Mouse (Mus musculus) mesoderm, embryonic 11.5 days (tissue): ENCODE measurements around the gene Brpf1.
"Not testable (repeated sequence)": the region's sequence is repeated elsewhere in the genome, so short reads cannot be mapped to it uniquely, and the experiment has no call there.

Experiments used
- DNase-seq: peaks from one replicate; pipeline ENCODE4 v3.0.0-alpha.2; 2012; ENCODE audit warnings: low read depth, low spot score

Brpf1 gene

GRCm38 (mm10) chr6:113306322-113306985 lies 483 bp upstream of the Brpf1 start:
- DNase-seq: peak; percentile 99

GRCm38 (mm10) chr6:113307481-113308121 lies 664 bp downstream of the Brpf1 start:
- DNase-seq: peak; percentile 25

GRCm38 (mm10) chr6:113308141-113308540 lies 1.2 kb downstream of the Brpf1 start:
- DNase-seq: peak; percentile 13

GRCm38 (mm10) chr6:113315972-113316371 lies 9.0 kb downstream of the Brpf1 start:
- DNase-seq: no peak

- DNase-seq: peak; percentile 98
Measured at GRCm38 (mm10) chr6:113326533-113327315, 19.8 kb downstream of the Brpf1 start, which contains the start of gene Ogg1. TSS of gene Ogg1 (plus strand) at chr6:113326972.

- no peak for DNase-seq
Measured at GRCm38 (mm10) chr6:113329396-113329795, 22.5 kb downstream of the Brpf1 start.

GRCm38 (mm10) chr6:113330547-113330946 lies 23.6 kb downstream of the Brpf1 start:
- no peak for DNase-seq

GRCm38 (mm10) chr6:113331721-113332120 lies 24.8 kb downstream of the Brpf1 start:
- DNase-seq: no peak

- DNase-seq: not testable (repeated sequence)
Measured at GRCm38 (mm10) chr6:113332734-113333133, 25.8 kb downstream of the Brpf1 start.

GRCm38 (mm10) chr6:113333137-113333950 lies 26.4 kb downstream of the Brpf1 start:
- DNase-seq: peak; percentile 12

GRCm38 (mm10) chr6:113334216-113334615 lies 27.3 kb downstream of the Brpf1 start:
- DNase-seq: no peak

GRCm38 (mm10) chr6:113336852-113337620 lies 30.1 kb downstream of the Brpf1 start:
- no peak for DNase-seq

- no peak for DNase-seq
Measured at GRCm38 (mm10) chr6:113341574-113341973, 34.6 kb downstream of the Brpf1 start.

- no peak for DNase-seq
Measured at GRCm38 (mm10) chr6:113342297-113342696, 35.4 kb downstream of the Brpf1 start.

- peak; percentile 58 for DNase-seq
Measured at GRCm38 (mm10) chr6:113343177-113344092, 36.5 kb downstream of the Brpf1 start, which contains the start of gene Camk1. TSS of gene Camk1 (minus strand) at chr6:113343984.

- no peak for DNase-seq
Measured at GRCm38 (mm10) chr6:113344321-113344720, 37.4 kb downstream of the Brpf1 start.

- DNase-seq: no peak
Measured at GRCm38 (mm10) chr6:113346897-113347296, 40.0 kb downstream of the Brpf1 start.

GRCm38 (mm10) chr6:113350538-113350937 lies 43.6 kb downstream of the Brpf1 start:
- no peak for DNase-seq

GRCm38 (mm10) chr6:113351161-113351560 lies 44.2 kb downstream of the Brpf1 start:
- no peak for DNase-seq

GRCm38 (mm10) chr6:113351653-113352052 lies 44.7 kb downstream of the Brpf1 start:
- no peak for DNase-seq
